Mouse (Mus musculus): Measurements from ENCODE around the gene Vmp1.

GRCm38 (mm10) chr11:86540476-86540845 is 143.2 kb downstream of the Vmp1 start:
- TF ChIP-seq ZC3H11A (IDR thresholded peaks at IDR 0.05; ENCODE audit: borderline replicate concordance, low read depth, low read length) (no peak), MAFK (IDR thresholded peaks at IDR 0.05; ENCODE audit: insufficient read depth, low read depth, low read length) (no peak), ZNF384 (IDR thresholded peaks at IDR 0.05; ENCODE audit: low read depth, low read length) (no peak), CHD2 (IDR thresholded peaks at IDR 0.05; ENCODE audit: low read depth, low read length) (no peak), HCFC1 (IDR thresholded peaks at IDR 0.05; ENCODE audit: borderline replicate concordance, insufficient read depth, low read length) (no peak)

Data from ES-E14 (cell line).